Mouse (Mus musculus) bone marrow macrophage, adult 2 months (primary cell): ENCODE results near the gene Ap4m1. TPM values are rescaled to one million over a fixed set of nuclear protein-coding genes. Genes with fewer than 3 reads are reported as not detected.
A peak's percentile ranks its signal among the peaks of the same experiment; 100 is the strongest.

Experiments used
- H3K27ac ChIP-seq: 2 replicates; pipeline ENCODE4 v1.5.1; 2012; ENCODE audit warnings: low read depth, low read length; ENCODE audit not compliant: insufficient read depth
- H3K4me1 ChIP-seq: 2 replicates; pipeline ENCODE4 v1.6.1; 2012; ENCODE audit warnings: low read length; ENCODE audit not compliant: control insufficient read depth, insufficient read depth
- H3K4me3 ChIP-seq: 2 replicates; pipeline ENCODE4 v1.5.1; 2012; ENCODE audit warnings: mild to moderate bottlenecking, low read length, moderate library complexity; ENCODE audit not compliant: insufficient read depth
- CTCF ChIP-seq: IDR thresholded peaks from 2 replicates; pipeline ENCODE4 v1.5.1; 2012; ENCODE audit warnings: low read depth, mild to moderate bottlenecking, low read length, moderate library complexity
- POLR2A ChIP-seq: IDR thresholded peaks from 2 replicates; pipeline ENCODE4 v1.6.1; 2012; ENCODE audit warnings: mild to moderate bottlenecking, low read depth, low read length, borderline replicate concordance
- polyA plus RNA-seq: library from polyadenylated mRNA; stranded (reverse); fragments of >200 nt; gene quantifications from 2 replicates; pipeline ENCODE4 v1.2.4, GENCODE M21; 2012; ENCODE audit not compliant: missing spikeins, insufficient read depth, insufficient read length

Gene Ap4m1
- polyA plus RNA-seq, 1 experiment: 34.1 TPM

DNA sequence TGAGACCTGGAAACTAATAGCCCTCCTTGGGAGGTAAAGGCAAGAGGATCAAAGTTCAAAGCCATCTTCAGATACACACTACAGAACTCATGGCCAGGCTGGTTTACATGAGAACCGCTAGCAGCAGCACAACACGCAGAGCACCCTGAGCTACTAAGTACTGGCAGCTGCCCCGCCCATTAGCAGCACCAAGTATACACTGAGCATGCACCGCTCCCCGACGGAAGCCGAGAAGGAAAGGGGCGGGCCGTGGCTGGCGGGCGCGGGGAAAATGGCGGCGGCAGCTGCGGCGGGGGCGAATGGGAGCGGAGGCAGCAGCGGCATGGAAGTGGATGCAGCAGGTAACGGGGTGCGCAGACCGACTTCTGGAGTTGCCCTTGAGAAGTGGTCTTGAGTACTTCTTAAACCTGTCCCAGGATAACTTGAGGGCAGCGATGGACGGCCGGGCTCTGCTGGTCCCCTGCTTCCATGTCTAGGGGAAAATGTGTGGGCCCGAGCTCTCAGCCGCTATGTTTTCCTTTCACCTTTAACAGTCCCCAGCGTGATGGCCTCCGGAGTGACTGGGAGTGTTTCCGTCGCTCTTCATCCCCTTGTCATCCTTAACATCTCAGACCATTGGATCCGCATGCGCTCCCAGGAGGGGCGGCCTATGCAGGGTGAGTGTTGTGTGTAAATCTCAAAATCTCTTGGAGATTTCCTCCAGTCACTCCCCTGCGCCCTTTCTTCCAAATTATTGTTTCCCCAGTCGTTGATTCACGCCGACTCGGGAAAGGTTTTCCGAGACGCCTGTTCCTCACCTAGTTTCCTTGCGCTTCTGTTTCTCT lies 10.7 kb upstream of the Ap4m1 start, which contains the start of gene Cops6:
Gene Cops6 (plus strand): TSS at position 230 of the 824 bp plus-strand sequence.
- TF ChIP-seq POLR2A: no peak
- no peak for TF ChIP-seq CTCF
- 0 out of 2 replicates have a peak within 1 kb of the TSS, but pooled peaks have one; percentile 6 for H3K27ac ChIP-seq
- peaks cover 6% of the 10 kb centered on the region for H3K4me1 ChIP-seq
- peak within 1 kb of the TSS; percentile 93 for H3K4me3 ChIP-seq

DNA sequence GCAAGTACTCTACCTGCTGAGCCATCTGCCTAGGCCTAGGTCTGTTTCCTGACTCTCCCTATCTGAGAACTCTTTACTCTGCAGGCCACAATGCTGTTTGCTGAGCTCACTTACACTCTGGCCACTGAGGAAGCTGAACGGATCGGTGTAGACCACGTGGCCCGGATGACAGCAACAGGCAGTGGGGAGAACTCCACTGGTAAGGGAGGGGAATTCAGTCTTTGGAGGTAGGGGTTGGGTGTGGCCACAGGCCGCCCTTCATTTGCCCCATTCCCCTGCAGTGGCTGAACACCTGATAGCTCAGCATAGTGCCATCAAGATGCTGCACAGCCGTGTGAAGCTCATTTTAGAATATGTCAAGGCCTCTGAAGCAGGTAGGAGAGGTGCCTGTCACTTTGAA lies 8.8 kb upstream of the Ap4m1 start:
- no peak overlapping the region for H3K27ac ChIP-seq

DNA sequence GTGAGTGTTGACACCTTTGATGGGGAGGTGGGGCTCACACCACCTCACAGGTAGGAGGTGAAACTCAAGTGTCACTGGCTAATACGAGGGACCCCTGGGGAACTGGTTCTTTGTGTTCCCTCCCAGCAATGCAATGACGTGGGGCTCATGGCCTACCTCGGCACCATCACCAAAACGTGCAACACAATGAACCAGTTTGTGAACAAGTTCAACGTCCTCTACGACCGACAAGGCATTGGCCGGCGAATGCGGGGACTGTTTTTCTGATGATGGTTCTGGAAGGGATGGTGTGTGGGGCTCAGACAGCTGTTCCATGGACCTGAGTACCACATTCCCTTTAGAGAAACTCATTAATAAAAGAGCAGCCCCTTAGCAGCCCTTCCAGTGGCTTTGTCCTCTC lies 8.2 kb upstream of the Ap4m1 start:
- Histone ChIP-seq H3K4me1 (peaks cover 6% of the 10 kb centered on the region), H3K27ac (no peak overlapping the region), H3K4me3 (no peak overlapping the region)
- no peak for TF ChIP-seq POLR2A
- TF ChIP-seq CTCF: no peak

More for the DNA sequence above, 8.8 kb upstream of the Ap4m1 start:
- Histone ChIP-seq H3K4me1 (peaks cover 6% of the 10 kb centered on the region), H3K4me3 (no peak overlapping the region)
- TF ChIP-seq CTCF: no peak
- no peak for TF ChIP-seq POLR2A

DNA sequence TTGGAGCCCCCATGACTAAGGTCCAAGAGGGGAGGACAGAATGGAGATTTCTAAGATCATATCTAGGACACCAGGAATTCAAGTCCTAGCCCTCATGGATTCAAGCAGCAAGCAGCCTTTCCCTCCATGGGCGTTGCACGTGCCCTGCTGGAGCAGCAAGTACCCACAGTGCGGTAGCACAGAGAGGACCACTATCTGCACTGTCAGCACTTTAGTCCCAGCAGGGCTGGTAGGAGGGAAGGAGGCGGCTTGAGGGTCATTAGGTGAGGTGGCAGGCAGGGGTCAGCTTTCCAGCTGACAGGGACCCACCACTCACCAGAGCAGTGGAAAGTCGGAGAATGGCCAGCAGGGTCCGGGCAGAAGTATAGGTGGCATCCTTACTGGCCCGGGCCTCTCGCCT lies 6.2 kb upstream of the Ap4m1 start:
- TF ChIP-seq CTCF (no peak), POLR2A (no peak)
- H3K4me3 ChIP-seq: no peak overlapping the region
- peaks cover 5% of the 10 kb centered on the region; the same call in 1 of the 2 replicates for H3K4me1 ChIP-seq
- no peak overlapping the region for H3K27ac ChIP-seq

DNA sequence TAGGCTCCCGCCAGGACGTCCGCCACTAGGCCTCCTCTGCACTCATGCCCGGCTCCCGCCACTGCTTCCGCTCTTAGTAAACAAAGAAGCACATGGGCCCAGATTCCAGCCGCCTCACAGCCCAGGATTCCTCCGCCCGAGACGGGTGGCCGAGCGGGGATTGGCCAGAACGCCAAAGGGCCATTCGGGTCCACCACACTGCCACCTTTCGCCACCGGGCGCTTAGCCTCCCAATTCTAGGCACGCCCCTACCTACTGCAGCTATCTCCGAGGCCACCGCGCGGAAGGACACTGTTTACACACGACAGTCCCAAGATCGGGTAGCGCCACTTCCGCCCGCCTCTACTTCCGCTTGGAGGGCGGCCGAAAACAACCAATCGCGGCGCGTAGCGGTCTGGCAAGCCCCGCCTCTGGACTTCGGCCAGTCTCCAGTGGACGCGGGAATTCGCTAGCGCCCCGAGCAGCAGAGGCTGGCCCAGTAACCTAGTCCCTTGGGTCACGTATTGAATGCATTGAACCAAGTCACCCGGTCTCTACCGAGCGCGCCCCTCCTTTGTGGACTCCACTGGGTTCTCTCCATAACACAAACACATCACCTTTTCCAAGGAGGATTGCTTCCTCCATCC lies 753 bp upstream of the Ap4m1 start:
- Histone ChIP-seq H3K4me1 (peaks cover 25% of the 10 kb centered on the region), H3K4me3 (peak overlapping the region; percentile 59)
- 0 out of 2 replicates have a peak, but pooled peaks have one; percentile 35 for TF ChIP-seq POLR2A
- no peak for TF ChIP-seq CTCF

DNA sequence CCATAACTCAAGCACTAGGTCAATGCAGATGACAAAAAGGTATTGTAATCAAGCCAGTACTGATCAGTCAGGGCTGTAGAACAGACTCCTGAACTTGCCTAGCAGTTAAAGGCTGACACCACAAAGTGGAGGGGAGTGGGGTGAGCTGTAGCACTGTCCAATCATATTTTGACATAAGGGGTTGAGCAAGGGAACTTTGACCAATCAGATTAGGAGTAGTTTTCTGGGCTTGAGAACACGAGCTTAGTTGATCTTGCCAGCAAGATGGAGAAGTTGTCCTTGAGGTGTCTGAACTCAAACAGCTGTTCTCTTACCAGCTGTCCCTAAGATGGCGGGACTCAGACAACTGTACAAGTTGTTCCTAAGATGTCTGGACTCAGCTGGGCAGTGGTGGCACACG lies 1.4 kb downstream of the Ap4m1 start:
- Histone ChIP-seq H3K27ac (peak overlapping the region; percentile 85; the same call in 1 of the 2 replicates), H3K4me1 (peaks cover 25% of the 10 kb centered on the region), H3K4me3 (no peak overlapping the region)
- no peak for TF ChIP-seq CTCF
- TF ChIP-seq POLR2A: no peak

More for the DNA sequence above, 753 bp upstream of the Ap4m1 start:
- peak overlapping the region; percentile 75 for H3K27ac ChIP-seq

DNA sequence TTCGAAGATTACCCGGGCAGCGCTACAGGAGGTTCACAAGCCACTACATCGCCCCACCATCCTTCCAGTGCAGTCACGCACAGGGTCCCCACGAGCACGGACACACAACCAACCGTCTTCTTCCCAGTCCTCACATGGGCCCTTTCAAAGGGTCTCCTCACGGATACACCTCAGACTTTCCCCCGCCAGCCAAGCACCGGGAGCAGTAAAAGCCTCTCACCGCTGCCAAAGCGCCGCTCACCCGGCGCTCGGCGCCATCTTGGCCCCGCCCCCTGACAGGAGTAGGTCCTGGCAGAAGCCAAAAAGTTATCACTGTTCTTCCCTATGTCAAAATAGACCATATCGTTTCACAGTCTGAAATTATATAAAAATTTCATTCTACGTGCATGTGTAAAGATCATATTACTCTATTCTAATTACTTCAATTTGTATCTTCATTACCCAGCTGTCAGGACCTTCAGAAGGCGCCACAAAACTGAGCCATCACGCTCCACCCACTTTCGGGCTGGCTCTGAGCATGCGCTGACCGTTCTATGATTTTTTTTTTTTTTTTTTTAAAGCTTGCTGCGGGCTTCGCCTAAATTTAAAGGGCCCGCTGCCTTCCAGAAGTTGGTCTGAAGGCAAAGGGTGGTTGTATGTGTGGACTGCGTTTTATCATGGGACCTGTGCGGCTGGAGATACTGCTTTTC lies 15.3 kb downstream of the Ap4m1 start, which contains the start of the genes Taf6 and Cnpy4:
Gene Taf6 (minus strand): TSS at position 502 of the 689 bp plus-strand sequence.
Gene Cnpy4 (plus strand): TSS at position 536 of the 689 bp plus-strand sequence.
- peak within 1 kb of the TSS; percentile 50 for H3K27ac ChIP-seq
- peak; percentile 99 for TF ChIP-seq POLR2A
- no peak for TF ChIP-seq CTCF
- H3K4me1 ChIP-seq: peaks cover 6% of the 10 kb centered on the region; the same call in 1 of the 2 replicates
- H3K4me3 ChIP-seq: peak within 1 kb of the TSS; percentile 78

DNA sequence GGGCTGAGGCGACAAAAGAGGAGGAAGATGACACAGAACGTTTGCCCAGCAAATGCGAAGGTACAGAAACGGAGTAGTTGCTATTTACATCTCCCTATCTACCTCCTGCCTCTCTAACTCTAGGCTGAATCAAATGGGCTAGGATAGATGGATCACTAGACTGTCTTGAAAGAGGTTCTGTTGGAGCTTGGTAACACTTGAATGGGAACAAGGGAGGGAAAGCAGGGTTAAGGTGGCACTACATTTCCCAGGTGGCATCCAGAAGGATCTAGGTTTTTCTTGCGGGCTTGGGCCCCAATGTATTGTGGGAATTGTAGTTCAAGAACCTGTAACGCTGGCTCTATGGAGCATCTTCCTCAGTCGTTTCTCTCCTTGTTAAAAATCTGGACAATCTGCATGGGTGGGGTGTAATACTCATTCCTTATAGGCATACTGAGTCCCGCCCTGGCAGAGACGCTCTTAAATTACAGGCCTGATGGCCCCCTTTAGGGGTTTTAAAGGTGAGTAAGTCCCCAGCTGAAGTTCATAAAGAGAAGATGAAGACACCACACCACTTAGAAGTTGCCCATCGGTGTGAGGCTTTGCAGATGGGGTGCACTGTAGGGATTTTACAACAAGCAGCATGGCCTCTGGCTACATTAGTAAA lies 16.0 kb downstream of the Ap4m1 start:
- TF ChIP-seq POLR2A (no peak), CTCF (no peak)
- Histone ChIP-seq H3K4me1 (peaks cover 6% of the 10 kb centered on the region; the same call in 1 of the 2 replicates), H3K27ac (peak overlapping the region; percentile 50; the same call in 1 of the 2 replicates), H3K4me3 (peak overlapping the region; percentile 78)

DNA sequence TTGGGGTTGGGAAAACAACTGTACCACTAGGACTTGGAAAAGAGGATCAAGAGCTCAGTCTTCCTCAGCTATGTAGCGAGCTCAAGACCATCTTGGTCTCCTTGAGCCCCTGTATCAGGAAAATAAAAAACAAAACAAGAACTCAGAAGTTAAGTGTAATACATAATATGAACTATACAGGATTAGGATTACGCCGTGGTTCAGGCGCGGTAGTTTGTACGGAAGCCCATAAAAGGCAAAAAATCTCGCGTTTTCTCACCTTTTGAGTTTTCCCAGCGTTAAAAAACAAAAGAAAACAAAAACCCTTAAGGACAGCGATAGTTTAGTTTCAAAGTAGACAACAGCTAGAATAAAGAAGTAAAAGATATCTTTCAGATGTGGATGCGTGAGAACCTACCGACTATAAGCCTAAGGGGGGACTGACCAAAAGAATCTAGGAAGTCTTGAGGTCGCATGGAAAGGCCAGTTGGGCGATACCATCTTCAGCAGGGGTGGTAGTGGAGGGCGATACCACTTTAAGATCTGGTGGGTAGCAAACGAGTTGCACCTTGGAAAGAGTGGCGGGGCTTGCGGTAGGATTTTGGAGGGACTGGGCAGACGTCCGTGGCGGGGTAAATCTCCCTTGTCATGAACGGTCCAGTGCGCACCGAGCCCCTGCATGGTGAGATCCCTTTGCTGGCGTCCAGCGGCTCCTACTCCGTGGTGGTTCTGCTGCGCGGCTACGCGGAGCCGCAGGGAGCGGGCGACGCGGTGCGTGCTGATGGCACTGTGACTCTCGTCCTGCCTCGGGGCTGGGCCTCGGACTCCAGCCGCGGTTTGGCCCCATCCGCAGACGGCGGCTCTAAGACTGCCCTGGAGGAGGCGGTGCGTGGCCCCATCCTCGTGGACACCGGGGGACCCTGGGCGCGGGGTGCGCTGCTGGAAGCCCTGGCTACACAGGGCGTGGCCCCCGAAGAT lies 22.2 kb downstream of the Ap4m1 start, which contains the start of gene Mblac1:
Gene Mblac1 (plus strand): TSS at position 544 of the 957 bp plus-strand sequence.
- Histone ChIP-seq H3K27ac (peak within 1 kb of the TSS; percentile 96), H3K4me3 (peak within 1 kb of the TSS; percentile 88), H3K4me1 (peaks cover 22% of the 10 kb centered on the region)
- TF ChIP-seq POLR2A (no peak), CTCF (no peak)
